In genomic region chr14:101561251-101561701, GRCm38 (mm10) we compare ENCODE assay signal across 11 mouse cellular contexts. TPM values are rescaled to one million over a fixed set of nuclear protein-coding genes. Genes with fewer than 3 reads are reported as not detected.
A peak's percentile ranks its signal among the peaks of the same experiment; 100 is the strongest.
DNase-seq lines count a peak whose midpoint lies in the region; ATAC-seq and TF ChIP-seq lines count a peak whose summit lies in the region.
"Had no signal": no experiment of that assay in that cellular context is flagged by ENCODE, and none has a peak within 500 bp of the region (broad histone marks: within the 10 kb centered on the region; RNA-seq: fewer than 3 reads in every experiment).

No protein-coding gene starts in this region.

- no peaks in the 10 kb centered on the region for H3K36me3 ChIP-seq in heart, embryonic 14.5 days (ENCODE audit: control insufficient read depth, insufficient read depth, low read length)
- no peaks in the 10 kb centered on the region for H3K36me3 ChIP-seq in myocyte (ENCODE audit: control insufficient read depth, insufficient read depth)

- no peak overlapping the region for H3K4me3 ChIP-seq in heart, embryonic 14.5 days (ENCODE audit: control insufficient read depth in 1 of 2, insufficient read depth in 1 of 2, low read depth in 1 of 2, low read length in 2 of 2)
- H3K4me3 ChIP-seq in myocyte: no peak overlapping the region

- peak overlapping the region; percentile 5 to 41; a peak in 2 of 4 replicates for H3K27ac ChIP-seq in heart, embryonic 14.5 days (replicated peaks in 1 of 2; ENCODE audit: control insufficient read depth in 1 of 2, insufficient read depth in 1 of 2, low read depth in 2 of 2, low read length in 2 of 2)

- ATAC-seq in heart, embryonic 14.5 days (ENCODE audit: insufficient number of reproducible peaks, insufficient read depth, low FRiP score, low read depth): no peak
- no peak for ATAC-seq in inflammation-experienced regulatory T-cells, adult 6 months
- ATAC-seq: liver, postnatal 0 days had no signal

- no peaks in the 10 kb centered on the region for H3K9me3 ChIP-seq in heart, embryonic 14.5 days (ENCODE audit: control insufficient read depth, low read length)

- no peak overlapping the region for H3ac ChIP-seq in myocyte (ENCODE audit: control insufficient read depth, insufficient read length)

- 34% methylated on average over 12 of the region's 12 CpGs for WGBS in heart, embryonic 14.5 days

- H3K4me2 ChIP-seq in heart, embryonic 14.5 days (ENCODE audit: low read length): peak overlapping the region; percentile 50
- H3K4me2 ChIP-seq in myocyte (ENCODE audit: low read depth): peak overlapping the region; percentile 62

- no peaks in the 10 kb centered on the region for H3K79me2 ChIP-seq in myocyte (ENCODE audit: control insufficient read depth, insufficient read depth)

- no peaks in the 10 kb centered on the region for H3K27me3 ChIP-seq in heart, embryonic 14.5 days (ENCODE audit: control insufficient read depth, insufficient read depth, low read length)
- H3K27me3 ChIP-seq in myocyte (ENCODE audit: control insufficient read depth, insufficient read depth, insufficient read length): no peaks in the 10 kb centered on the region

- peak overlapping the region; percentile 47 for H3K9ac ChIP-seq in heart, embryonic 14.5 days (ENCODE audit: low read length)
- H3K9ac ChIP-seq: liver, postnatal 0 days had no signal

- TF ChIP-seq POLR2A in myocyte (IDR thresholded peaks at IDR 0.05; ENCODE audit: insufficient read length, low read depth): no peak

- DNase-seq in layer of hippocampus, postnatal 10 days (ENCODE audit: low spot score in 2 of 2): peak; percentile 13 to 30
- no peak for DNase-seq in layer of hippocampus, adult 11-12 months (ENCODE audit: low spot score)
- DNase-seq in cerebellum, adult 11 months: peak; percentile 53
- no peak for DNase-seq in frontal cortex, postnatal 14 days (ENCODE audit: low spot score in 2 of 2)
- no peak for DNase-seq in testis, postnatal 14 days (ENCODE audit: low spot score)
- DNase-seq: kidney, adult 9 months; liver, postnatal 0 days; right cerebral cortex, postnatal 4 days had no signal

- H3K4me1 ChIP-seq in heart, embryonic 14.5 days (ENCODE audit: control insufficient read depth in 2 of 2, insufficient read depth in 2 of 2, low read length in 2 of 2): peaks cover 14 to 42% of the 10 kb centered on the region in 2 experiments

TF ChIP-seq in myocyte, 11 proteins besides CTCF, POLR2A, EP300 and RAD21:
- no peak for TF ChIP-seq USF1 (IDR thresholded peaks at IDR 0.05; ENCODE audit: low read depth)
- TF ChIP-seq MAX (IDR thresholded peaks at IDR 0.05; ENCODE audit: low read depth): no peak
- TF ChIP-seq TCF12 (IDR thresholded peaks at IDR 0.05; ENCODE audit: insufficient read depth, poor library complexity, severe bottlenecking): peak; percentile 63
- no peak for TF ChIP-seq TCF3 (IDR thresholded peaks at IDR 0.05; ENCODE audit: insufficient read length, low read depth)
- peak in 1 of 3 experiments; percentile 41 for TF ChIP-seq MYOD1 (IDR thresholded peaks at IDR 0.05; ENCODE audit: control insufficient read depth in 1 of 3, insufficient read length in 2 of 3, low read depth in 2 of 3)
- TF ChIP-seq E2F4 (IDR thresholded peaks at IDR 0.05; ENCODE audit: insufficient read depth): no peak
- TF ChIP-seq SRF (IDR thresholded peaks at IDR 0.05; ENCODE audit: control insufficient read depth, insufficient read length, low read depth): no peak
- TF ChIP-seq POLR2AphosphoS2 (IDR thresholded peaks at IDR 0.05; ENCODE audit: insufficient read length, low read depth): no peak
- no peak for TF ChIP-seq REST (IDR thresholded peaks at IDR 0.05; ENCODE audit: insufficient read depth, insufficient read length)
- peak in 1 of 3 experiments; percentile 81 for TF ChIP-seq MYOG (IDR thresholded peaks at IDR 0.05; ENCODE audit: control insufficient read depth in 1 of 3, insufficient read depth in 1 of 3, insufficient read length in 2 of 3, low read depth in 2 of 3)
- no peak for TF ChIP-seq CEBPB (IDR thresholded peaks at IDR 0.05; ENCODE audit: insufficient read depth, poor library complexity, severe bottlenecking)

RNA-seq across cellular contexts. Expression of gene Tbc1d4, which starts 47.7 kb away (rescaled TPM):
- total RNA-seq in layer of hippocampus, postnatal 10 days (2021): 1 to 10 TPM; 8.0 to 8.1 TPM
- 20.5 and 23.9 TPM in 2 replicates for polyA plus RNA-seq in heart, embryonic 14.5 days (2014; fragmentation: Nextera tagmentation; extraction: Ambion mirVana)
- polyA plus RNA-seq in myocyte (2012; fragmentation: generic; extraction: Trizol): 3.6 TPM
- polyA plus RNA-seq in inflammation-experienced regulatory T-cells, adult 6 months (2017; shearing (Covaris generic)): 100 to 1,000 TPM in 2 of 3 experiments, 10 to 100 TPM in 1; 65.2 to 284 (median 227) TPM

Comparison
In these comparisons a context has a peak if more than half of its experiments do, and no peak if none do; other contexts are left out.
1. DNase-seq: peak in layer of hippocampus, postnatal 10 days (2 of 2) and cerebellum, adult 11 months (single experiment); none in layer of hippocampus, adult 11-12 months (single experiment), frontal cortex, postnatal 14 days (0 of 2) and testis, postnatal 14 days (single experiment).